Mouse (Mus musculus) heart, adult 8-10 months (tissue): ENCODE results near the gene Tsga10. TPM values are rescaled to one million over a fixed set of nuclear protein-coding genes. Genes with fewer than 3 reads are reported as not detected.

Experiments used
- DNase-seq: peaks from one replicate; pipeline ENCODE4 v3.0.0; 2022; ENCODE audit warnings: low spot score
- total RNA-seq, 4 experiments: library from RNA; stranded (reverse); gene quantifications; 2 replicates each; pipeline ENCODE4 v1.2.4; 2022

Gene Tsga10
- 1 to 10 TPM; 3.7 to 4.3 (median 4.0) TPM for total RNA-seq

- DNase-seq = no peak
Measured at GRCm38 (mm10) chr1:37866286-37866685, at the start of gene Tsga10. TSS of gene Tsga10 (minus strand) at chr1:37866429.

GRCm38 (mm10) chr1:37912751-37913150 lies 46.5 kb upstream of the Tsga10 start:
- DNase-seq = no peak

GRCm38 (mm10) chr1:37903178-37903577 lies 36.9 kb upstream of the Tsga10 start:
- DNase-seq = peak; percentile 5

- no peak for DNase-seq
Measured at GRCm38 (mm10) chr1:37900288-37900687, 34.1 kb upstream of the Tsga10 start.

- no peak for DNase-seq
Measured at GRCm38 (mm10) chr1:37899816-37900215, 33.6 kb upstream of the Tsga10 start.

DNA sequence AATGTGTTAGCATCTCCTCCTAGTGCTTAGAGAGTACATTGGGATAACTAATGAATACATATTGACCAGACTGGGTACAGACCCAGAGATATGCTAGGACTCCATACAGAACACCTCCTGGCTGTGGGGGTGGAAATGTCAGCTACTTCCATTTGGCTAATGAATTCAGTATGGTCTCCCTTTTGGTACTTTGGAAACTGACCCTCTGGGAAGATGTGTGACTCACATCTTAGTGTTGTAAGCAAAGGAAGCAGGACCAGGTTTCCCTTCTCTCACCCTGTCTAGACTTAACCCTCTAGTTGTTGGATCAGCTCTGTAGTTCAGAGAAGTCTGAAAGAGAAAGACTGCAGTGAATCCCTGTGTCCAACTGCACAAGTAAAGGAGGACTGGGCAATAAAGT lies 28.4 kb upstream of the Tsga10 start:
- DNase-seq = no peak

GRCm38 (mm10) chr1:37891400-37891799 lies 25.2 kb upstream of the Tsga10 start:
- DNase-seq = no peak

DNA sequence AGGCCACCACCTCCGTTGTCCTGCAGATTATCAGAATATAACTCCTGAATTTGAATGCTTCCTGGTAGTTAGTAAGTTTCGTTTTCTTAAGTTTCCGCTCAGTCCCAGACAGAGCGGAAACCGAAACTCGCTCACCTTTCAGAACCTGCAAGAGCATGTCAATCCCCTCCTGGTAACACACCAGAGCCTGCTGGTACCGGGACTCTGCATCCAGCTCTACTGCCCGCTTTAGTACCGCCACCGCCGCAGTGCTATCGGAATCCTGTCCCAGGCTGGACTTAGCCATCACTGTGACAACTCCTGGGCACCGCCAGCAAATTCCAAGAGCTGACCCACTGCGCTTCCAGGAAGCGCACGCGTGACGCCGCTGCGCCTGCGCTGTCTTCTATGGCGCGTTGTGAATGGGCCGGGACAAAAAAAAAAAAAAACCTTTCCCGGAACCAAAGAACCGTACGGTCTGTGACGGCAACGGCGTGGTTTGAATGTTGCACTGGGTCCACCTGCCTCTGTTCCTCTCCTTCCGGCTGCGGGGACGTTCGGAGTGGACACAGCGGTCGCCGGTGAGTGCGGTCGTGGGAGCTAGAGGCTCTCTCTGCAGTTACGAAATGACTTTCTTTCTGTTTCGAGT lies 23.9 kb upstream of the Tsga10 start, which contains the start of the genes Mitd1 and Mrpl30:
Gene Mitd1 (minus strand): TSS at position 387 of the 628 bp plus-strand sequence.
Gene Mrpl30 (plus strand): TSS at position 453 of the 628 bp plus-strand sequence.
- peak; percentile 90 for DNase-seq

- DNase-seq = no peak
Measured at GRCm38 (mm10) chr1:37889206-37889605, 23.0 kb upstream of the Tsga10 start.

DNA sequence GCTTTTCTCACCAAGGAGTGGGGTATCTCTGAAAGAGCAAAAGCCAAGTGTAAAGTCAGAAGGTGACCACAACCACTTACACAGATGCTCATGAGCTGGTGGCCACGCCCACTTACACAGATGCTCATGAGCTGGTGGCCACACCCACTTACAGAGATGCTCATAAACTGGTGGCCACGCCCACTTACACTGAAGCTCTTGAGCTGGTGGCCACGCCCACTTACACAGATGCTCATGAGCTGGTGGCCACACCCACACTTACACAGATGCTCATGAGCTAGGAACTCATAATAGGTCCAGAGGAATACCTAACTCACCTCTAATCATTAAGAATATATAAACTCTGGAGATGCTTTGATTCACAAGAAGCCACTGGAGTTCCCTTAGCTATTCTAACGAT lies 18.2 kb upstream of the Tsga10 start:
- no peak for DNase-seq

- DNase-seq = no peak
Measured at GRCm38 (mm10) chr1:37883411-37883810, 17.2 kb upstream of the Tsga10 start.

DNA sequence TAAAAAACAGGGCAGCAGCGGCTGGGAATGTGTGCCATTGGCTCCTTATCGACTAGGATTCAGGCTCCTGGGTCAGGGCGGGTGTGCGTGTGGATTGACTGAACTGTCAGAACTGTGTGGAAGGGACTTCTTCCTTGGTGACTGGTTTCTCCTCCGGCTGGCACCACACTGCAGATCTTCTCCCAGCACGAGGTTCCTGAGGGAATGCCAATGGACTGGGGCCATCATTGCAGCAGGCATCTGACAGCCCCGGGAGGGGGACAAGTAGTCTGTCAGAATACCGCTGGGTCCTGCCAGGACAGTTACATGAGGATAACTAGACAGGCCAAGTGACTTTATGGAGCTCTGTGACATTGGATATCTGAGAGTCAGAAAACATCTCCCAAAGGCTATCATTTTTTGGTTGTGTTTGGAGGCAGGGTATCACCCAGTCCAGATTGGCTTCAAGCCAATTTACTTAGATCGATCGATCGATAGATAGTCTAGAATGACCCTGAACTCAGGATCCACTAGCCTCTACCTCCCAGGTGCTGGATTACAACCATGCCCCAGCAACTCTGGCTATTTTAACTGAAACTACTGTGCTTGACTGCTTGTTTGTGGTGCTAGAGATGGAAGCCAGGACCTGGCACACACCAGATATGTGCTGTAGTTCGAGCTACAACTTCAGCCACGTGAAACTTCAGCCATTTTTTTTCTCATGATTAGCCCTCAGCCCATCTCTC lies 11.7 kb upstream of the Tsga10 start:
- no peak for DNase-seq

- no peak for DNase-seq
Measured at GRCm38 (mm10) chr1:37873157-37873556, 6.9 kb upstream of the Tsga10 start.

GRCm38 (mm10) chr1:37872131-37873067 lies 6.2 kb upstream of the Tsga10 start:
- peak; percentile 72 for DNase-seq

DNA sequence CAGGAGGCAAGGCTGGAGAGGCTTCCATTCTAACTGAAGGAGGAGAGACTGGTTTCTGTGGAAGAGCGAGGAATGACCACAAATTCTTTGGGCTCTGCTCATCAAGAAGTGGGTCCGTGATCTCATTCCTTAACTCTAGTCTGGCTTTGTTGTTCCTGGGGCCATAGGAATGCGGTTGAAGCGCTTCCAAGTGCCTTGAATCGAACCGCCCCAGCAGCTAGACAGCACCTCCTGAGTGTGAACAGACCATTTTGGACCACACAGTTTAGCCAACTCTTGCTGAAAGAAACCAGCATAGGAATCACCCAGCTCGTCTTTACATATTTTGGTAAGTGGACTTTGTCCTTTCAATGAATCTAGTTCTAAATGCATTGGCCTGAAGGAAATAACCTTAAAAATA lies 5.5 kb upstream of the Tsga10 start, which contains the start of gene Lipt1:
Gene Lipt1 (plus strand): TSS at position 35 of the 400 bp plus-strand sequence.
- DNase-seq = no peak

GRCm38 (mm10) chr1:37869362-37869761 lies 3.1 kb upstream of the Tsga10 start:
- no peak for DNase-seq

- DNase-seq = no peak
Measured at GRCm38 (mm10) chr1:37868640-37869039, 2.4 kb upstream of the Tsga10 start.

DNA sequence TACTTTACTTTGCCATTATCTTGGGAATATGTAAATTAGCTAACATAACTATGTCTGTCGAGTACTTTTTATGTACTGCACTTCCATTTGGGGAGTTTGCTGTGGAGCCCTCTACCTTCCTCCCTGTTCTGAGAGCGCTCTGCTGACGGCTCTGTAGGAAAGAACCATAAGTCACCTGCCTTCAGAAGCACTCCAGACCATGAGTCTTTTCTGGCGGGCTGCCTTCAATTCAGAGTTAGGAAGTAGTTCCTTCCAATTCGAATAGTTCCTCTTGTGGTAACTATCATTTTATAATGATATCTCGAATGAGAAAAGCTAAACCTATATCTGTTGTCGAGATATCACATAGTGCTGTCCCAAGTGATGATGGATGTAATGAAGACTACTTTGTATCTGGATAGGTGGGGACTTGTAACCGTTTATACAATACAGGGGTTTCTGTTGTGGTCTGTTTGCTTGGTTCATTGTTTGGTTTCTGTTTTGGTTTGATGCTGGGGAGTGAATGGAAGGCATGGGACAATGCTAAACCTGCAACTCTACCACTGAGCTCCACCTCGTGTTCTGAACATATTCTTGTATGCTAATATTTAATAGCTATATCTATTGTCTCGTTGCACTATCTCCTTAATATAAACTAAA lies 1.6 kb upstream of the Tsga10 start:
- no peak for DNase-seq

GRCm38 (mm10) chr1:37867056-37867455 lies 827 bp upstream of the Tsga10 start:
- DNase-seq = no peak

DNA sequence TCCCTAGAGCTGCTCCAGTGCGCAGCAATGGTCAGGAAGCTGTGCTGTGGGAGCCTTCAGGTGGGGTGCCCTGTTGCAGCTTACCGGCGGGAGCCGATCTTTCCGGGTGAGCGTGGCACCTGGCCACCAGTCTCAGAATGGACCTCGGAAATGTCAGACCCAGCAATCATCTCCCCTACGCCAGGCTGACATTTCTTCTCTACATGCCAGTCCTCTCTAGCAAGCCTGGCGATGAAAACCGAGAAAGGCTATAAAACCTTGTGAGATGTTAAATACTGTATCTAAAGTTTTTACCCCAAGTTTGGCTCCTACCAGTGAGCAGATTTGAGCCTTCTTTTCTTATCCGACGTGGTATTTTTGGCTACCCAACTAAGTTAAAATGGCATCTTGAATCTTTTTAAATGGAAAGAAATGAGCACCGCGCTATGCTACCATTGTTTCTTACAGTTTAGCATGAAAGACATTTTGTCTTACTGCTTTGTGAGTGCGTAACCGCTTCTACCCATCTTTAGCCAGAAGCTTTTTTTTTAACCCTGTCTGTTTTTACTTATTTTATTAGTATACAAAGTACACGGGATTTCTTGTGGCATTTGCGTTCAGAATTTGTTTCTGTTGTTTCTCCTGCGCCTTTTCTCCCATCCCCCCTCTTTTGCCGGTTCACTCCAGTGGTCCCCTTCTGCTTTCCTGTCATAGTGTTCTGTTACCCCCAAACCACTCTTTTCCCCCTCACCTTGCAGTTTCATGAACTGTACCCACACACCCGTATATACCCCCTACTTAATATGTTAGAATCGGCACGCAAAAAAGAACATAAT lies 621 bp downstream of the Tsga10 start:
- DNase-seq = no peak
